In the genomic region with DNA sequence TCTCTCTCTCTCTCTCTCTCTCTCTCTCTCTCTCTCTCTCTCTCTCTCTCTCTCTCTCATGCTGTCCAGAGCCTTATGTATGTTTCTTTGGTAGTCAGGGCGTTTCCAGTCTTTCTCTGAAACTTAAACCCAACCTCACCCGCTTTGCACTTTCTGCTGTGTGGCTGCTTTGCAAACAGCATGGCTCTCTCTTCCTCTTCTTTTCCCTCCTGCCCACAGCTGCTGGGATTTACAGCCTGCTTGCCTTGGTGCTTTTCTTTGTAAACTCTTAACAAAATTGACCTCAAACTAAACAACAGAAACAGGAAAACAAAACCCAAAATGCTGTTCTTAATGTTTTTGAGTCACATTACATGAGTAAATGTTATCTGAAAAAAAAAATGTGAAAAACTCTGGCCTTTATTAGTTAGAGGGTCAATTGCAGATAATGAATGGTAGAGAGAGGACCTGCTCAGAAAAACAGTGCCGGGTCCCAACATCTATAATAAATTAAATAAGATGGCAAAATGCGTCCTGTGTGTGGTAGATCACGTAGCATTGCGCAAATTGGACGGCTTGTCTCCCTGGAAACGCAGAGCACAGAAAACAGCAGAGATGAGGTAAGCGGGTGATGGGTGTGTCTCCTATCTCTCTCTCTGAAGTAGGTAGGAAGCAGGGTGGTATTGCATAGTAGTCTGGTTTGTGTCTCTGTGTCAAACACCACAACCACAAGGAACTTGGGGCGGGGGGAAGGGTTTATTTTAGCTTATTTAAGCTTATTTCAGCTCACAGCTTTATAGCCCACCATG, we compare ENCODE assay signal across 11 mouse cellular contexts. TPM values are rescaled to one million over a fixed set of nuclear protein-coding genes. Genes with fewer than 3 reads are reported as not detected.
A peak's percentile ranks its signal among the peaks of the same experiment; 100 is the strongest.
DNase-seq lines count a peak whose midpoint lies in the region; ATAC-seq lines count a peak whose summit lies in the region.
"Had no signal": no experiment of that assay in that cellular context is flagged by ENCODE, and none has a peak within 500 bp of the region (broad histone marks: within the 10 kb centered on the region; RNA-seq: fewer than 3 reads in every experiment).

No protein-coding gene starts in this region.

- H3K4me2 ChIP-seq in midbrain, embryonic 15.5 days = no peak overlapping the region
- H3K4me2 ChIP-seq: kidney, embryonic 15.5 days had no signal

- H3K36me3 ChIP-seq in midbrain, embryonic 15.5 days (replicated peaks) = no peaks in the 10 kb centered on the region
- H3K36me3 ChIP-seq in limb, embryonic 10.5 days = no peaks in the 10 kb centered on the region
- H3K36me3 ChIP-seq: embryonic facial prominence, embryonic 10.5 days; kidney, embryonic 15.5 days had no signal

- no peak overlapping the region for H3K27ac ChIP-seq in midbrain, embryonic 15.5 days
- no peak overlapping the region for H3K27ac ChIP-seq in limb, embryonic 10.5 days
- H3K27ac ChIP-seq: embryonic facial prominence, embryonic 10.5 days; kidney, embryonic 15.5 days had no signal

- H3K4me3 ChIP-seq in midbrain, embryonic 15.5 days = no peak overlapping the region
- no peak overlapping the region for H3K4me3 ChIP-seq in limb, embryonic 10.5 days
- H3K4me3 ChIP-seq: embryonic facial prominence, embryonic 10.5 days; kidney, embryonic 15.5 days had no signal

- peak; percentile 90 for DNase-seq in 416B (ENCODE audit: low read depth)
- peak; percentile 94 for DNase-seq in CD4-positive helper T cell, adult 2 months (ENCODE audit: low read depth, low spot score)
- peak; percentile 78 for DNase-seq in lung, postnatal 36 days
- no peak for DNase-seq in cerebellum, adult 9-11 months
- DNase-seq in limb, embryonic 10.5 days (ENCODE audit: low spot score) = no peak
- DNase-seq: heart, postnatal 10 days had no signal

- H3K27me3 ChIP-seq in midbrain, embryonic 15.5 days (replicated peaks) = 0 out of 2 replicates have a peak, but pooled peaks cover 2% of the 10 kb centered on the region
- H3K27me3 ChIP-seq in limb, embryonic 10.5 days (ENCODE audit: low read depth, poor library complexity, severe bottlenecking) = 0 out of 2 replicates have a peak, but pooled peaks cover 4% of the 10 kb centered on the region

- peaks cover 12% of the 10 kb centered on the region for H3K4me1 ChIP-seq in midbrain, embryonic 15.5 days
- H3K4me1 ChIP-seq in limb, embryonic 10.5 days = peaks cover 22% of the 10 kb centered on the region

- 71% methylated on average over 10 of the region's 10 CpGs for WGBS in midbrain, embryonic 15.5 days
- 71% methylated on average over 10 of the region's 10 CpGs for WGBS in limb, embryonic 10.5 days

- no peaks in the 10 kb centered on the region for H3K9me3 ChIP-seq in midbrain, embryonic 15.5 days
- no peaks in the 10 kb centered on the region for H3K9me3 ChIP-seq in limb, embryonic 10.5 days (replicated peaks)
- H3K9me3 ChIP-seq: embryonic facial prominence, embryonic 10.5 days; kidney, embryonic 15.5 days had no signal

- peak; percentile 62 for ATAC-seq in erythroid progenitor cell, adult 5-6 weeks (replicated peaks; ENCODE audit: low FRiP score, poor library complexity, severe bottlenecking)
- ATAC-seq in midbrain, embryonic 15.5 days (replicated peaks) = no peak
- ATAC-seq: midbrain, embryonic 16.5 days had no signal

- H3K9ac ChIP-seq in midbrain, embryonic 15.5 days = no peak overlapping the region
- H3K9ac ChIP-seq: kidney, embryonic 15.5 days had no signal

RNA-seq across cellular contexts. Expression of a gene that starts 11.6 kb away (rescaled TPM):
- 2.1 TPM in 1 of 2 replicates, not detected in the other for total RNA-seq in erythroid progenitor cell, adult 5-6 weeks (2015; ENCODE audit: low replicate concordance)
- 0.13 and 0.83 TPM in 2 replicates for total RNA-seq in erythroid progenitor cell, adult 5-6 weeks (2017; ENCODE audit: low replicate concordance)
- 28.7 and 33.0 TPM in 2 replicates for polyA plus RNA-seq in midbrain, embryonic 15.5 days (2015; fragmentation: Nextera tagmentation; extraction: Ambion mirVana)
- polyA plus RNA-seq in limb, embryonic 10.5 days (2016; fragmentation: Nextera tagmentation; extraction: Ambion mirVana) = 7.1 and 9.7 TPM in 2 replicates

RNA-seq across cellular contexts. Expression of a gene that starts 20.8 kb away (rescaled TPM):
- total RNA-seq in erythroid progenitor cell, adult 5-6 weeks (2015; ENCODE audit: low replicate concordance) = 1.3 and 3.6 TPM in 2 replicates
- total RNA-seq in erythroid progenitor cell, adult 5-6 weeks (2017; ENCODE audit: low replicate concordance) = 4.4 and 5.4 TPM in 2 replicates
- polyA plus RNA-seq in midbrain, embryonic 15.5 days (2015; fragmentation: Nextera tagmentation; extraction: Ambion mirVana) = 0.11 and 0.22 TPM in 2 replicates
- 0.11 and 0.26 TPM in 2 replicates for polyA plus RNA-seq in limb, embryonic 10.5 days (2016; fragmentation: Nextera tagmentation; extraction: Ambion mirVana)

Comparison
In these comparisons a context has a peak if more than half of its experiments do, and no peak if none do; other contexts are left out.
1. DNase-seq: peak in 416B (single experiment), CD4-positive helper T cell, adult 2 months (single experiment) and lung, postnatal 36 days (single experiment); none in cerebellum, adult 9-11 months (single experiment) and limb, embryonic 10.5 days (single experiment).